Comparison of ENCODE assay signal across 26 mouse cellular contexts in genomic region chr6:88166054-88166453, GRCm38 (mm10). TPM values are rescaled to one million over a fixed set of nuclear protein-coding genes. Genes with fewer than 3 reads are reported as not detected.
"Had no signal": no experiment of that assay in that cellular context is flagged by ENCODE, and none has a peak within 500 bp of the region (broad histone marks: within the 10 kb centered on the region; RNA-seq: fewer than 3 reads in every experiment).

No protein-coding gene starts in this region.

- H3K27me3 ChIP-seq: limb, embryonic 12.5 days; limb, embryonic 15.5 days; liver, embryonic 13.5 days; midbrain, embryonic 13.5 days; stomach, embryonic 15.5 days had no signal

- H3K27ac ChIP-seq: limb, embryonic 12.5 days; limb, embryonic 15.5 days; liver, embryonic 13.5 days; midbrain, embryonic 13.5 days; stomach, embryonic 15.5 days had no signal

- H3K36me3 ChIP-seq: limb, embryonic 12.5 days; limb, embryonic 15.5 days; liver, embryonic 13.5 days; midbrain, embryonic 13.5 days; stomach, embryonic 15.5 days had no signal

- H3K9ac ChIP-seq: limb, embryonic 12.5 days; limb, embryonic 15.5 days; liver, embryonic 13.5 days; lung, embryonic 14.5 days; midbrain, embryonic 13.5 days; stomach, embryonic 15.5 days had no signal

- DNase-seq: kidney, adult 18-20 months; kidney, adult 9 months; kidney, postnatal 14 days; kidney, postnatal 4 days; left cerebral cortex, postnatal 4 days; liver, embryonic 13.5 days; lung, embryonic 14.5 days; retina, postnatal 1 day; right cerebral cortex, postnatal 25 days; spleen, adult 18-20 months; thymus, postnatal 25 days had no signal

- H3K4me3 ChIP-seq: limb, embryonic 12.5 days; limb, embryonic 15.5 days; liver, embryonic 13.5 days; midbrain, embryonic 13.5 days; stomach, embryonic 15.5 days had no signal

- H3K4me1 ChIP-seq: limb, embryonic 12.5 days; limb, embryonic 15.5 days; liver, embryonic 13.5 days; midbrain, embryonic 13.5 days; stomach, embryonic 15.5 days had no signal

- H3K9me3 ChIP-seq: limb, embryonic 12.5 days; limb, embryonic 15.5 days; liver, embryonic 13.5 days; stomach, embryonic 15.5 days had no signal

- ATAC-seq: lung, postnatal 0 days; midbrain, embryonic 13.5 days; midbrain, embryonic 16.5 days had no signal

- H3K4me2 ChIP-seq: limb, embryonic 12.5 days; limb, embryonic 15.5 days; liver, embryonic 13.5 days; lung, embryonic 14.5 days; midbrain, embryonic 13.5 days; stomach, embryonic 15.5 days had no signal

RNA-seq across cellular contexts. Expression of gene Dnajb8, which starts 56.0 kb away (rescaled TPM):
- total RNA-seq: layer of hippocampus, adult 18-20 months; layer of hippocampus, postnatal 14 days; left cerebral cortex, adult 8-10 months; left cerebral cortex, postnatal 14 days; left cerebral cortex, postnatal 4 days had no signal
- polyA plus RNA-seq: kidney, embryonic 16.5 days; limb, embryonic 12.5 days; limb, embryonic 15.5 days; liver, embryonic 13.5 days; liver, embryonic 16.5 days; lung, embryonic 14.5 days; lung, postnatal 0 days; midbrain, embryonic 13.5 days; midbrain, embryonic 16.5 days; neural tube, embryonic 11.5 days; neural tube, embryonic 14.5 days; stomach, embryonic 15.5 days; thymus, postnatal 0 days had no signal
